Mouse (Mus musculus) midbrain, embryonic 14.5 days (tissue): ENCODE results near the gene Gse1. TPM values are rescaled to one million over a fixed set of nuclear protein-coding genes. Genes with fewer than 3 reads are reported as not detected.
"Not testable (repeated sequence)": the region's sequence is repeated elsewhere in the genome, so short reads cannot be mapped to it uniquely, and the experiment has no call there.

Experiments used
- ATAC-seq: fragments of 200-750 bp; cut with Nextera tagmentation; 2 replicates; pipeline ENCODE4 v1.8.0; 2017; ENCODE audit warnings: moderate number of reproducible peaks, moderate library complexity; ENCODE audit not compliant: low FRiP score, low TSS enrichment
- DNase-seq: peaks from one replicate; pipeline ENCODE4 v3.0.0-alpha.2; 2015
- H3K27ac ChIP-seq: fragments of 300-500 bp; sonication (generic); replicated peaks from 2 replicates; pipeline ENCODE4 v1.5.1; 2014; ENCODE audit warnings: mild to moderate bottlenecking, low read depth, low read length, moderate library complexity
- H3K27me3 ChIP-seq: fragments of 300-500 bp; sonication (generic); 2 replicates; pipeline ENCODE4 v1.6.1; 2014; ENCODE audit warnings: low read length, control low read depth, mixed read lengths; ENCODE audit not compliant: control insufficient read depth, insufficient read depth
- H3K36me3 ChIP-seq: fragments of 300-500 bp; sonication (generic); 2 replicates; pipeline ENCODE4 v1.6.1; 2014; ENCODE audit warnings: low read length, control low read depth; ENCODE audit not compliant: control insufficient read depth, insufficient read depth
- H3K4me1 ChIP-seq: fragments of 300-500 bp; sonication (generic); 2 replicates; pipeline ENCODE4 v1.6.1; 2014; ENCODE audit warnings: mild to moderate bottlenecking, antibody characterized with exemption, low read length, control low read depth; ENCODE audit not compliant: control insufficient read depth, insufficient read depth
- H3K4me2 ChIP-seq: fragments of 300-500 bp; sonication (generic); 2 replicates; pipeline ENCODE4 v1.6.1; 2014; ENCODE audit warnings: mild to moderate bottlenecking, low read length, moderate library complexity
- H3K4me3 ChIP-seq: fragments of 300-500 bp; sonication (generic); replicated peaks from 2 replicates; pipeline ENCODE4 v1.5.1; 2014; ENCODE audit warnings: low read depth, low read length
- H3K9ac ChIP-seq: fragments of 300-500 bp; sonication (generic); replicated peaks from 2 replicates; pipeline ENCODE4 v1.6.1; 2014; ENCODE audit warnings: mild to moderate bottlenecking, low read length, moderate library complexity
- H3K9me3 ChIP-seq: fragments of 300-500 bp; sonication (generic); 2 replicates; pipeline ENCODE4 v1.6.1; 2016; ENCODE audit warnings: low read length, control low read depth, mixed read lengths; ENCODE audit not compliant: control insufficient read depth
- WGBS: fragments of 180-500 bp; shearing (Covaris S2); extraction: QIAGEN DNeasy Blood & Tissue Kit; methylation state at CpG from one replicate; pipeline ENCODE4 v1.1.7; 2014; 5-methylcytosine and 5-hydroxymethylcytosine counted together
- polyA plus RNA-seq: library from polyadenylated mRNA; unstranded; fragments of >200 nt; fragmentation: Nextera tagmentation; extraction: Ambion mirVana; gene quantifications from 2 replicates; pipeline ENCODE4 v1.2.1, GENCODE M21; 2014

The Gse1 gene
- polyA plus RNA-seq, 1 experiment from 2014 or later, result 28.6 TPM

- no peaks in the 10 kb centered on the region for H3K36me3 ChIP-seq
- H3K9me3 ChIP-seq, result no peaks in the 10 kb centered on the region
- DNase-seq, result no peak
- no peak for ATAC-seq
- no peak overlapping the region for H3K4me2 ChIP-seq
- whole genome bisulfite sequencing, result 40% methylated on average over 7 of the region's 7 CpGs
- no peak overlapping the region for H3K9ac ChIP-seq
- no peaks in the 10 kb centered on the region for H3K27me3 ChIP-seq
- 0 out of 2 replicates have a peak, but pooled peaks cover 6% of the 10 kb centered on the region for H3K4me1 ChIP-seq
- no peak overlapping the region for H3K4me3 ChIP-seq
- no peak overlapping the region for H3K27ac ChIP-seq
Measured at GRCm38 (mm10) chr8:120364093-120364725, 136.0 kb downstream of the Gse1 start.

DNA sequence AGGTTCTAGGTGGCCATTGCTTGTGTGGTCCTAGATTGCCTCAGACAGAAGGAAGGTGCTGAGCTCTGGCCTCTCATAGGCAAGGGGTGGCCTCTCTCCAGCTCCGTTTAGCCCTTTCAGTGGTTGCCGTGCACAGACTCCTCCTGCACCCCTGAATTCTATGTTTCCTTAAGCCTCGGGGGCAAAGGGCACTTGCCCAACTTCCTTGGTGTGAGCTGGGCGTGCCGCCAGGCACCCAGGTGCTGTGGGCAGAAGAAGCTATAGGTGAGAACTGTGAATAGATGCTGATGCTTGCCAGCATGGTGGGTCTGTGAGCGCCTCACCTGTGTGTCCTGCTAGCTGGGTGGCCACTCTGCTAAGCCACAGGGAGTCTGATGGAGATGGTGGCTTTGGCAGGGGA, 138.6 kb downstream of the Gse1 start:
- Histone ChIP-seq H3K4me2 (no peak overlapping the region), H3K9ac (no peak overlapping the region), H3K36me3 (no peaks in the 10 kb centered on the region), H3K27me3 (no peaks in the 10 kb centered on the region), H3K9me3 (no peaks in the 10 kb centered on the region), H3K4me3 (no peak overlapping the region), H3K27ac (no peak overlapping the region), H3K4me1 (peaks cover 11% of the 10 kb centered on the region; the same call in 1 of the 2 replicates)
- no peak for DNase-seq
- 85% methylated on average over 6 of the region's 6 CpGs for WGBS
- ATAC-seq, result no peak

GRCm38 (mm10) chr8:120368191-120368590, 139.9 kb downstream of the Gse1 start:
- 86% methylated on average over 1 of the region's 1 CpGs for WGBS
- not testable (repeated sequence) for H3K27ac ChIP-seq, H3K9me3 ChIP-seq, H3K27me3 ChIP-seq, H3K4me2 ChIP-seq, H3K9ac ChIP-seq, ATAC-seq, H3K4me3 ChIP-seq, DNase-seq, H3K36me3 ChIP-seq
- H3K4me1 ChIP-seq, result peaks cover 12% of the 10 kb centered on the region; the same call in 1 of the 2 replicates

DNA sequence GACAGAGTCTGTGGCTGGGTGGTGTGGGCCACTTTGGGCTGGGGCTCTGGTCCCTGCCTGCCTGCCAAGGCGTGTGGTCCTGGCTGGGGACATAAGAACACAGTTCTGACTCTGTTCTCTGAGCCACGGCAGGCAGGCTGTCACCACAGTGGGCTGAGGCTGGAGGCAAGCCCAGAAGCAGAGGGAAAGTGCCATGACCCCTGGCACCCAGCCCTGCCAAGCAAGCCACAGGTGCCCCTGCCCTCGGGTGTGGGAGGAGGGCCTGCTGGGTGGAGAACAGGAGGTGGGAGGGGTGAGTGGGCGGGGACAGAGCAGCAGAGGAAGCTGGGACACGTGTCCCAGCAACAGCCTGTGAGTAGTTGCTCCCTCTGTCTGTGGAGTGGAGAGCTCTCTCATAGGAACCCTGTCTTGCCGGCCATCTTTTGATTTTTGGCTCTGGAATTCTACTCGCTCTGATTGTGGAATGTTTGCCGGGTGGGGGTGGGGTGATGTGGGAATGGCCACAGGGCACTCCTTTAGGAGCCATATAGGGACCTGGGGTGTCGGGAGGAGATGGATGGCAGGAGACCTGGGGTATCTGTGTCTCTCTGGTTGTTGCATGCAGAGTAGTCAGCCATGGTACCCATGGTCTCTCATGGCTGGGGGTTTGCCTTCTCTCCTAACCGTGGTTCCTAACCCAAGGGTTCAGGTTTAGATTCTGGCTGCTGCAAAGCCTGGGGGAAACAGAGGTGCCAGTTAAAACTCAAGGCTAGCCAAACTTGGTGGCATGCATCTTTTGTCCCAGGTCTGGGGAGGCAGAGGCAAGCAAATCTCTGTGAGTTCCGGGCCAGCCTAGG, 140.8 kb downstream of the Gse1 start:
- DNase-seq (peak; percentile 77), ATAC-seq (peak; percentile 59; the same call in 1 of the 2 replicates)
- Histone ChIP-seq H3K27ac (no peak overlapping the region; the same call in 1 of the 2 replicates), H3K4me3 (no peak overlapping the region), H3K9ac (no peak overlapping the region), H3K4me1 (peaks cover 15% of the 10 kb centered on the region), H3K36me3 (no peaks in the 10 kb centered on the region), H3K9me3 (no peaks in the 10 kb centered on the region), H3K27me3 (no peaks in the 10 kb centered on the region), H3K4me2 (no peak overlapping the region)
- WGBS, result 30% methylated on average over 11 of the region's 11 CpGs

- no peaks in the 10 kb centered on the region for H3K36me3 ChIP-seq
- no peaks in the 10 kb centered on the region for H3K9me3 ChIP-seq
- H3K27me3 ChIP-seq, result no peaks in the 10 kb centered on the region
- no peak overlapping the region for H3K27ac ChIP-seq
- H3K4me3 ChIP-seq, result no peak overlapping the region
- H3K4me2 ChIP-seq, result no peak overlapping the region
- DNase-seq (no peak), ATAC-seq (no peak)
- H3K9ac ChIP-seq, result no peak overlapping the region
- WGBS, result 51% methylated on average over 7 of the region's 7 CpGs
- H3K4me1 ChIP-seq, result peaks cover 24% of the 10 kb centered on the region
Measured at GRCm38 (mm10) chr8:120369956-120370355, 141.7 kb downstream of the Gse1 start.

GRCm38 (mm10) chr8:120370461-120370860, 142.2 kb downstream of the Gse1 start:
- H3K4me2 ChIP-seq, result no peak overlapping the region
- H3K9ac ChIP-seq, result no peak overlapping the region
- H3K4me3 ChIP-seq, result no peak overlapping the region
- no peak overlapping the region for H3K27ac ChIP-seq
- peaks cover 29% of the 10 kb centered on the region for H3K4me1 ChIP-seq
- 66% methylated on average over 4 of the region's 4 CpGs for WGBS
- no peaks in the 10 kb centered on the region for H3K9me3 ChIP-seq
- DNase-seq (no peak), ATAC-seq (no peak)
- no peaks in the 10 kb centered on the region for H3K36me3 ChIP-seq
- no peaks in the 10 kb centered on the region for H3K27me3 ChIP-seq

- peaks cover 29% of the 10 kb centered on the region for H3K4me1 ChIP-seq
Measured at GRCm38 (mm10) chr8:120371146-120371545, 142.9 kb downstream of the Gse1 start.

DNA sequence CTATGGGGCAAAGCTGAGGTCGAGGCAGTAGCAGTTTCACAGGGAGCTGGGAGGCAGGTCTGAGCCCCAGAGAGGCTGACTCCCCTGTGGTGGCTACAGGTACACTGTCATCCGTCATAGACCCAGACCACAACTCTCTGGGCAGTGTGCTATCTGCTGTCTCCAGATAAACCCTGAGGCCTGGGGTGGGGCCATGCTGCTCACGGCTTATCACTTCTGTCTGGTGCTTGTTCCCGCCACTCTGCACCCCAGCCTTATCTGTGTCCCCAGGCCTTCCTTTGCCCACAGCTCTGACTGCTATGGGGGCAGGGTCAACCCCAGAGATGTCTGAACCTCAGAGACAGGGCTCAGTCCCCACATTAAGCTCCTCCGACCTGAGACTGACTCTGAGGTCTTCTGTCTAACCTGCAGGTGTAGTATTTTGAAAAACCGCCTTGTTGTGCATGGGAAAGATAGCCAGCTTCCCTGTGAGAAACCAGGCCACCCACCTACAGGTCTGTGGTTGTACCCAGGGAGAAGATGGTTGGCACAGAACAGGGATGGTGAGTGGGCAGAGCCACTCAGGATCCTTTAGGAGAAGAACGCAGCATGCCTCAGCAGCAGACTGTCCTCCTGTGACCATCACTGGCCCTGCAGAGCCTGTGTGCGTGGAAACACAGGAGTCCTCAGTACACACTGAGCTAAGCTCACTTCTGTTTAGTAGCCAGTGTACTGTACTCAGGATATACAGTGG, 143.6 kb downstream of the Gse1 start:
- ATAC-seq, result no peak
- Histone ChIP-seq H3K27ac (no peak overlapping the region), H3K27me3 (no peaks in the 10 kb centered on the region), H3K9ac (no peak overlapping the region), H3K4me3 (no peak overlapping the region), H3K9me3 (no peaks in the 10 kb centered on the region), H3K4me1 (peaks cover 34% of the 10 kb centered on the region), H3K4me2 (no peak overlapping the region), H3K36me3 (no peaks in the 10 kb centered on the region)
- no peak for DNase-seq
- 69% methylated on average over 8 of the region's 8 CpGs for WGBS

More at GRCm38 (mm10) chr8:120371146-120371545, 142.9 kb downstream of the Gse1 start:
- no peak for DNase-seq
- no peak overlapping the region for H3K9ac ChIP-seq
- no peak overlapping the region for H3K4me2 ChIP-seq
- no peaks in the 10 kb centered on the region for H3K27me3 ChIP-seq
- H3K9me3 ChIP-seq, result no peaks in the 10 kb centered on the region
- WGBS, result 81% methylated on average over 5 of the region's 5 CpGs
- H3K27ac ChIP-seq, result no peak overlapping the region
- ATAC-seq, result no peak
- no peak overlapping the region for H3K4me3 ChIP-seq
- H3K36me3 ChIP-seq, result no peaks in the 10 kb centered on the region
